ENCODE assay signal across 16 mouse cellular contexts in the genomic region with DNA sequence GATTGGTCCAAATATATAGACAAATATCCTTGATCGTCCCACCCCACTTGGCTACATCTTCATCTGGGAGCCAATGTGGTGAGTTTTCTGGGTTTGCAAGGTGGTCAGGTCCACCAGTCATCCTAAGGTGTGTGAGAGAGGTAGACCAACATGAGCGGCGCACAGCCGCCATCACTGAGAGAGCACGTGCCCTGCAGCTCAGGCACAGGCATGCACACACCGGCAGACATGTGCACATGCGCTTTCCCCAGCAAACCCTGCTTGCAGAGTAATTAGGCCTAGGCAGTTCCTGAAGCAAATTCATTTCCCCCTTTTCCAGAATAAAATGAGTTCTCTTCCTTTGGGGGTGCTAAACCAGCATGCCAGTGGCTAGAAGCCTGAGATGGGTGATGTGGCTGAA. TPM values are rescaled to one million over a fixed set of nuclear protein-coding genes. Genes with fewer than 3 reads are reported as not detected.
DNase-seq lines count a peak whose midpoint lies in the region; ATAC-seq and TF ChIP-seq lines count a peak whose summit lies in the region.
"Had no signal": no experiment of that assay in that cellular context is flagged by ENCODE, and none has a peak within 500 bp of the region (broad histone marks: within the 10 kb centered on the region; RNA-seq: fewer than 3 reads in every experiment).

No protein-coding gene starts in this region.

- no peaks in the 10 kb centered on the region for H3K79me2 ChIP-seq in heart, adult 2 months (replicated peaks; ENCODE audit: control insufficient read depth, insufficient read depth, low read length)

- no peaks in the 10 kb centered on the region for H3K36me3 ChIP-seq in heart, embryonic 11.5 days (ENCODE audit: control insufficient read depth, insufficient read depth, low read length)
- no peaks in the 10 kb centered on the region for H3K36me3 ChIP-seq in heart, adult 2 months (ENCODE audit: control insufficient read depth, insufficient read depth, low read length)
- H3K36me3 ChIP-seq in neural tube, embryonic 13.5 days: no peaks in the 10 kb centered on the region
- H3K36me3 ChIP-seq in hindbrain, postnatal 0 days (ENCODE audit: insufficient read depth, low read length): no peaks in the 10 kb centered on the region
- H3K36me3 ChIP-seq in neural tube, embryonic 14.5 days (ENCODE audit: control insufficient read depth, insufficient read depth, low read length): no peaks in the 10 kb centered on the region
- H3K36me3 ChIP-seq: heart, embryonic 15.5 days; limb, embryonic 12.5 days had no signal

- 0 out of 2 replicates have a peak overlapping the region, but pooled peaks have one; percentile 3 for H3K9ac ChIP-seq in heart, embryonic 11.5 days (ENCODE audit: low read depth, low read length)
- no peak overlapping the region for H3K9ac ChIP-seq in heart, adult 2 months (ENCODE audit: low read depth, low read length)
- peak overlapping the region; percentile 31; the same call in 1 of the 2 replicates for H3K9ac ChIP-seq in neural tube, embryonic 13.5 days
- no peak overlapping the region for H3K9ac ChIP-seq in hindbrain, postnatal 0 days (replicated peaks; ENCODE audit: low read length)
- no peak overlapping the region for H3K9ac ChIP-seq in neural tube, embryonic 14.5 days (replicated peaks; ENCODE audit: low read depth, low read length)
- H3K9ac ChIP-seq: liver, embryonic 14.5 days had no signal

- WGBS in heart, embryonic 11.5 days (ENCODE audit: insufficient replicate concordance): 77% methylated on average over 7 of the region's 7 CpGs
- WGBS in heart, adult 2 months: 90% methylated on average over 7 of the region's 7 CpGs
- WGBS in neural tube, embryonic 13.5 days: 68% methylated on average over 7 of the region's 7 CpGs
- 74% methylated on average over 7 of the region's 7 CpGs for WGBS in hindbrain, postnatal 0 days
- 60% methylated on average over 7 of the region's 7 CpGs for WGBS in neural tube, embryonic 14.5 days

- intact Hi-C loops in heart, adult 2 months (cut with DNase I): no loop called here

- DNase-seq in heart, adult 2 months: no peak
- DNase-seq in neural tube, embryonic 10.5 days (ENCODE audit: extremely low spot score, low spot score): no peak
- DNase-seq in hindbrain, postnatal 0 days (ENCODE audit: low spot score): peak; percentile 32
- DNase-seq in cerebellum, postnatal 25 days: no peak
- no peak for DNase-seq in adrenal gland, postnatal 10 days
- DNase-seq: adrenal gland, postnatal 36 days; cerebellum, postnatal 14 days; gastrocnemius, postnatal 10 days had no signal

- TF ChIP-seq EP300 in heart, adult 2 months (IDR thresholded peaks at IDR 0.05; ENCODE audit: insufficient read depth, low read depth, low read length): no peak

- no peak overlapping the region for H3K4me2 ChIP-seq in heart, embryonic 11.5 days
- peak overlapping the region; percentile 36; the same call in 1 of the 2 replicates for H3K4me2 ChIP-seq in neural tube, embryonic 13.5 days
- no peak overlapping the region for H3K4me2 ChIP-seq in hindbrain, postnatal 0 days (ENCODE audit: low read depth, low read length)
- 0 out of 2 replicates have a peak overlapping the region, but pooled peaks have one; percentile 32 for H3K4me2 ChIP-seq in neural tube, embryonic 14.5 days (ENCODE audit: low read depth, low read length)

- ATAC-seq in heart, embryonic 11.5 days (replicated peaks; ENCODE audit: insufficient number of reproducible peaks, low FRiP score, low TSS enrichment): no peak
- peak; percentile 79 for ATAC-seq in neural tube, embryonic 13.5 days (ENCODE audit: low read depth)
- peak; percentile 62 for ATAC-seq in hindbrain, postnatal 0 days
- ATAC-seq in neural tube, embryonic 14.5 days (ENCODE audit: low read depth): peak; percentile 67; the same call in 1 of the 2 replicates
- ATAC-seq: activated CD4-positive, CD25-positive, alpha-beta regulatory T cell, adult 4 months; lung, postnatal 0 days had no signal

- 0 out of 2 replicates have a peak overlapping the region, but pooled peaks have one; percentile 46 for H3K27ac ChIP-seq in heart, embryonic 11.5 days (ENCODE audit: low read depth, low read length)
- H3K27ac ChIP-seq in heart, adult 2 months: no peak overlapping the region
- H3K27ac ChIP-seq in neural tube, embryonic 13.5 days (replicated peaks): peak overlapping the region; percentile 81
- peak overlapping the region; percentile 23; the same call in 1 of the 2 replicates for H3K27ac ChIP-seq in hindbrain, postnatal 0 days
- peak overlapping the region; percentile 76 for H3K27ac ChIP-seq in neural tube, embryonic 14.5 days (ENCODE audit: low read depth, low read length)
- H3K27ac ChIP-seq: limb, embryonic 12.5 days; liver, embryonic 14.5 days had no signal

- H3K4me3 ChIP-seq in heart, embryonic 11.5 days (ENCODE audit: low read depth, low read length): no peak overlapping the region
- no peak overlapping the region for H3K4me3 ChIP-seq in heart, adult 2 months
- no peak overlapping the region for H3K4me3 ChIP-seq in neural tube, embryonic 13.5 days
- no peak overlapping the region for H3K4me3 ChIP-seq in hindbrain, postnatal 0 days (ENCODE audit: low read length)
- no peak overlapping the region for H3K4me3 ChIP-seq in neural tube, embryonic 14.5 days (ENCODE audit: low read depth, low read length)

- no peaks in the 10 kb centered on the region for H3K9me3 ChIP-seq in heart, embryonic 11.5 days (replicated peaks; ENCODE audit: control insufficient read depth, low read length)
- no peaks in the 10 kb centered on the region for H3K9me3 ChIP-seq in neural tube, embryonic 13.5 days
- H3K9me3 ChIP-seq in hindbrain, postnatal 0 days (ENCODE audit: low read length): no peaks in the 10 kb centered on the region
- H3K9me3 ChIP-seq in neural tube, embryonic 14.5 days (ENCODE audit: control insufficient read depth, low read length): no peaks in the 10 kb centered on the region
- H3K9me3 ChIP-seq: heart, embryonic 15.5 days; limb, embryonic 12.5 days had no signal

- TF ChIP-seq POLR2A in heart, adult 2 months (IDR thresholded peaks at IDR 0.05; ENCODE audit: insufficient read depth, low read depth, low read length): no peak

- 0 out of 2 replicates have a peak, but pooled peaks cover 6% of the 10 kb centered on the region for H3K27me3 ChIP-seq in heart, embryonic 11.5 days (ENCODE audit: control insufficient read depth, insufficient read depth, low read length)
- H3K27me3 ChIP-seq in heart, adult 2 months (ENCODE audit: control insufficient read depth, insufficient read depth, low read length): no peaks in the 10 kb centered on the region
- H3K27me3 ChIP-seq in neural tube, embryonic 13.5 days: 0 out of 2 replicates have a peak, but pooled peaks cover 14% of the 10 kb centered on the region
- no peaks in the 10 kb centered on the region for H3K27me3 ChIP-seq in hindbrain, postnatal 0 days (ENCODE audit: insufficient read depth, low read length)
- H3K27me3 ChIP-seq in neural tube, embryonic 14.5 days (ENCODE audit: control insufficient read depth, insufficient read depth, low read length): no peaks in the 10 kb centered on the region

- no peak for TF ChIP-seq CTCF in heart, adult 2 months (IDR thresholded peaks at IDR 0.05)
- no peak for TF ChIP-seq CTCF in hindbrain, postnatal 0 days (IDR thresholded peaks at IDR 0.05; ENCODE audit: low read depth)

- peaks cover 57% of the 10 kb centered on the region for H3K4me1 ChIP-seq in heart, embryonic 11.5 days (ENCODE audit: control insufficient read depth, insufficient read depth, low read length)
- H3K4me1 ChIP-seq in heart, adult 2 months (ENCODE audit: control insufficient read depth, insufficient read depth, low read length): peaks cover 2% of the 10 kb centered on the region; the same call in 1 of the 2 replicates
- H3K4me1 ChIP-seq in neural tube, embryonic 13.5 days (replicated peaks): peaks cover 50% of the 10 kb centered on the region
- no peaks in the 10 kb centered on the region for H3K4me1 ChIP-seq in hindbrain, postnatal 0 days (ENCODE audit: insufficient read depth, low read length)
- peaks cover 21% of the 10 kb centered on the region; the same call in 1 of the 2 replicates for H3K4me1 ChIP-seq in neural tube, embryonic 14.5 days (ENCODE audit: control insufficient read depth, insufficient read depth, low read length)

RNA-seq across cellular contexts. Expression of gene Rpa1, which starts 55.8 kb away (rescaled TPM):
- polyA plus RNA-seq in heart, embryonic 11.5 days (2014; fragmentation: Nextera tagmentation; extraction: Ambion mirVana): 96.3 and 103 TPM in 2 replicates
- 10 to 100 TPM; 54.8 to 60.7 TPM for total RNA-seq in heart, adult 2 months (2021)
- polyA plus RNA-seq in heart, adult 2 months (2012; rRNA removed): 16.8 and 24.8 TPM in 2 replicates
- 50.5 and 51.1 TPM in 2 replicates for polyA plus RNA-seq in neural tube, embryonic 13.5 days (2015; fragmentation: Nextera tagmentation; extraction: Ambion mirVana)
- total RNA-seq in hindbrain, postnatal 0 days (2014; rRNA removed): 66.9 and 105 TPM in 2 replicates
- polyA plus RNA-seq in hindbrain, postnatal 0 days (2015; fragmentation: Nextera tagmentation; extraction: Ambion mirVana): 51.1 and 55.5 TPM in 2 replicates
- 41.4 and 46.5 TPM in 2 replicates for polyA plus RNA-seq in neural tube, embryonic 14.5 days (2014; fragmentation: Nextera tagmentation; extraction: Ambion mirVana)
- total RNA-seq in adrenal gland, postnatal 10 days (2021): 10 to 100 TPM; 60.0 to 72.0 TPM

RNA-seq across cellular contexts. Expression of gene Smyd4, which starts 56.0 kb away (rescaled TPM):
- polyA plus RNA-seq in heart, embryonic 11.5 days (2014; fragmentation: Nextera tagmentation; extraction: Ambion mirVana): 12.3 and 14.7 TPM in 2 replicates
- total RNA-seq in heart, adult 2 months (2021): 1 to 10 TPM; 5.7 to 6.4 TPM
- polyA plus RNA-seq in heart, adult 2 months (2012; rRNA removed): 3.2 and 3.9 TPM in 2 replicates
- 12.8 and 16.0 TPM in 2 replicates for polyA plus RNA-seq in neural tube, embryonic 13.5 days (2015; fragmentation: Nextera tagmentation; extraction: Ambion mirVana)
- total RNA-seq in hindbrain, postnatal 0 days (2014; rRNA removed): 12.7 and 14.1 TPM in 2 replicates
- polyA plus RNA-seq in hindbrain, postnatal 0 days (2015; fragmentation: Nextera tagmentation; extraction: Ambion mirVana): 17.1 and 17.7 TPM in 2 replicates
- polyA plus RNA-seq in neural tube, embryonic 14.5 days (2014; fragmentation: Nextera tagmentation; extraction: Ambion mirVana): 15.3 and 17.7 TPM in 2 replicates
- 1 to 10 TPM; 7.8 to 9.3 TPM for total RNA-seq in adrenal gland, postnatal 10 days (2021)

Comparison
In these comparisons a context has a peak if more than half of its experiments do, and no peak if none do; other contexts are left out.
1. H3K9ac ChIP-seq: peak in heart, embryonic 11.5 days (single experiment) and neural tube, embryonic 13.5 days (single experiment); none in heart, adult 2 months (single experiment), hindbrain, postnatal 0 days (single experiment) and neural tube, embryonic 14.5 days (single experiment).
2. H3K4me2 ChIP-seq: peak in neural tube, embryonic 13.5 days (single experiment) and neural tube, embryonic 14.5 days (single experiment); none in heart, embryonic 11.5 days (single experiment) and hindbrain, postnatal 0 days (single experiment).